In genomic region chr7:54835372-54835851, GRCm38 (mm10) we compare ENCODE assay signal across 8 mouse cellular contexts. TPM values are rescaled to one million over a fixed set of nuclear protein-coding genes. Genes with fewer than 3 reads are reported as not detected.
DNase-seq lines count a peak whose midpoint lies in the region; ATAC-seq and TF ChIP-seq lines count a peak whose summit lies in the region.

Gene Luzp2, plus strand, starts transcription at chr7:54835498.

- WGBS in heart, embryonic 10.5 days, result under 1% methylated on average over 22 of the region's 22 CpGs
- under 1% methylated on average over 22 of the region's 22 CpGs for WGBS in hindbrain, embryonic 13.5 days
- 3% methylated on average over 22 of the region's 22 CpGs for WGBS in limb, embryonic 14.5 days

- H3K4me2 ChIP-seq in hindbrain, embryonic 13.5 days, result peak within 1 kb of the TSS; percentile 72
- H3K4me2 ChIP-seq in limb, embryonic 14.5 days (replicated peaks; ENCODE audit: low read depth, low read length, severe bottlenecking), result peak within 1 kb of the TSS; percentile 64

- no peaks in the 10 kb centered on the region for H3K4me1 ChIP-seq in heart, embryonic 10.5 days
- peaks cover 10% of the 10 kb centered on the region; the same call in 1 of the 2 replicates for H3K4me1 ChIP-seq in hindbrain, embryonic 13.5 days (replicated peaks)
- 0 out of 2 replicates have a peak, but pooled peaks cover 6% of the 10 kb centered on the region for H3K4me1 ChIP-seq in limb, embryonic 14.5 days (ENCODE audit: control insufficient read depth, insufficient read depth, low read length)

- peaks cover 18% of the 10 kb centered on the region for H3K27me3 ChIP-seq in heart, embryonic 10.5 days (ENCODE audit: insufficient read depth, poor library complexity, severe bottlenecking)
- no peaks in the 10 kb centered on the region for H3K27me3 ChIP-seq in hindbrain, embryonic 13.5 days
- peaks cover 12% of the 10 kb centered on the region; the same call in 1 of the 2 replicates for H3K27me3 ChIP-seq in limb, embryonic 14.5 days (ENCODE audit: control insufficient read depth, insufficient read depth, low read length)

- DNase-seq in heart, embryonic 10.5 days (ENCODE audit: low spot score), result peak; percentile 75
- no peak for DNase-seq in heart, postnatal 25 days (ENCODE audit: low spot score)
- DNase-seq in ES-CJ7 (ENCODE audit: low read depth, low spot score), result peak; percentile 5
- peak; percentile 58 for DNase-seq in embryo, embryonic 9.5 days (ENCODE audit: extremely low spot score)
- DNase-seq in limb, embryonic 14.5 days (ENCODE audit: low spot score), result no peak
- peak; percentile 63 to 64 for DNase-seq in right cerebral cortex, postnatal 10 days (ENCODE audit: low spot score in 2 of 2)

- ATAC-seq in hindbrain, embryonic 13.5 days (ENCODE audit: low FRiP score), result peak; percentile 91
- ATAC-seq in limb, embryonic 14.5 days (ENCODE audit: low FRiP score, low read depth), result no peak; the same call in 1 of the 2 replicates
- no peak for ATAC-seq in inflammation-experienced regulatory T-cells, adult 6 months

- H3K27ac ChIP-seq in heart, embryonic 10.5 days, result 0 out of 2 replicates have a peak within 1 kb of the TSS, but pooled peaks have one; percentile 10
- H3K27ac ChIP-seq in hindbrain, embryonic 13.5 days, result peak within 1 kb of the TSS; percentile 80
- H3K27ac ChIP-seq in limb, embryonic 14.5 days (replicated peaks; ENCODE audit: low read depth, low read length), result no peak within 1 kb of the TSS

- no peaks in the 10 kb centered on the region for H3K36me3 ChIP-seq in heart, embryonic 10.5 days
- H3K36me3 ChIP-seq in hindbrain, embryonic 13.5 days, result no peaks in the 10 kb centered on the region
- H3K36me3 ChIP-seq in limb, embryonic 14.5 days (ENCODE audit: control insufficient read depth, insufficient read depth, low read length), result no peaks in the 10 kb centered on the region

- H3K9me3 ChIP-seq in heart, embryonic 10.5 days, result no peaks in the 10 kb centered on the region
- H3K9me3 ChIP-seq in hindbrain, embryonic 13.5 days, result no peaks in the 10 kb centered on the region
- H3K9me3 ChIP-seq in limb, embryonic 14.5 days (ENCODE audit: control insufficient read depth, low read length), result no peaks in the 10 kb centered on the region

- no peak for TF ChIP-seq POLR2A in limb, embryonic 14.5 days (IDR thresholded peaks at IDR 0.05; ENCODE audit: borderline replicate concordance, extremely low read depth, insufficient read depth, insufficient read length)

- intact Hi-C loops in heart, postnatal 25 days (cut with DNase I), result no loop called here

- H3K4me3 ChIP-seq in heart, embryonic 10.5 days, result peak within 1 kb of the TSS; percentile 58
- H3K4me3 ChIP-seq in hindbrain, embryonic 13.5 days, result peak within 1 kb of the TSS; percentile 64
- H3K4me3 ChIP-seq in limb, embryonic 14.5 days (replicated peaks; ENCODE audit: low read length), result peak within 1 kb of the TSS; percentile 41

- H3K9ac ChIP-seq in hindbrain, embryonic 13.5 days, result peak within 1 kb of the TSS; percentile 82
- H3K9ac ChIP-seq in limb, embryonic 14.5 days (ENCODE audit: low read depth, low read length, severe bottlenecking), result peak within 1 kb of the TSS; percentile 38

RNA-seq across cellular contexts. Expression of gene Luzp2, which starts in this region (rescaled TPM):
- polyA plus RNA-seq in heart, embryonic 10.5 days (2016; fragmentation: Nextera tagmentation; extraction: Ambion mirVana), result 0.41 TPM in 2 replicates
- under 1 TPM; 0.08 to 0.14 TPM for total RNA-seq in heart, postnatal 25 days (2021)
- 26.9 and 29.0 TPM in 2 replicates for polyA plus RNA-seq in hindbrain, embryonic 13.5 days (2015; fragmentation: Nextera tagmentation; extraction: Ambion mirVana)
- 0.77 TPM in 2 replicates for polyA plus RNA-seq in limb, embryonic 14.5 days (2012; rRNA removed)
- 1.7 and 2.0 TPM in 2 replicates for polyA plus RNA-seq in limb, embryonic 14.5 days (2014; fragmentation: Nextera tagmentation; extraction: Ambion mirVana)
- not detected for polyA plus RNA-seq in inflammation-experienced regulatory T-cells, adult 6 months (2017; shearing (Covaris generic))

Comparison
In these comparisons a context has a peak if more than half of its experiments do, and no peak if none do; other contexts are left out.
1. Peak in DNase-seq, H3K4me3 ChIP-seq and H3K27ac ChIP-seq in heart, embryonic 10.5 days; RNA of the gene not detected or under 1 TPM.
2. DNase-seq: peak in ES-CJ7 (single experiment), embryo, embryonic 9.5 days (single experiment) and right cerebral cortex, postnatal 10 days (2 of 2); none in heart, postnatal 25 days (single experiment) and limb, embryonic 14.5 days (single experiment).
3. Peak in every context shown above with its lines, with median percentiles within 50 percentile points of each other: H3K4me3 ChIP-seq.